Mouse (Mus musculus) liver, adult 2 months (tissue): ENCODE measurements around the gene Klhl26. TPM values are rescaled to one million over a fixed set of nuclear protein-coding genes. Genes with fewer than 3 reads are reported as not detected.

Experiments
- DNase-seq: peaks from one replicate; pipeline ENCODE4 v3.0.0-alpha.2; 2011; ENCODE audit warnings: low read depth, low spot score; ENCODE audit errors: extremely low read depth
- H3K27ac ChIP-seq: fragments of 200-500 bp; replicated peaks from 2 replicates; pipeline ENCODE4 v1.5.1; 2012; ENCODE audit warnings: low read depth, mild to moderate bottlenecking, control low read depth, inconsistent platforms, low read length; ENCODE audit not compliant: insufficient read depth
- H3K27me3 ChIP-seq: fragments of 200-500 bp; 2 replicates; pipeline ENCODE4 v1.6.1; 2012; ENCODE audit warnings: mild to moderate bottlenecking, moderate library complexity, low read length, inconsistent platforms; ENCODE audit not compliant: control insufficient read depth, insufficient read depth
- H3K36me3 ChIP-seq: fragments of 200-500 bp; 2 replicates; pipeline ENCODE4 v1.6.1; 2012; ENCODE audit warnings: low read length, inconsistent platforms; ENCODE audit not compliant: control insufficient read depth, insufficient read depth
- H3K4me1 ChIP-seq: fragments of 200-500 bp; 2 replicates; pipeline ENCODE4 v1.6.1; 2011; ENCODE audit warnings: low read length; ENCODE audit not compliant: control insufficient read depth, insufficient read depth
- H3K4me3 ChIP-seq: fragments of 200-500 bp; 2 replicates; pipeline ENCODE4 v1.5.1; 2011; ENCODE audit warnings: low read depth, mild to moderate bottlenecking, control low read depth, low read length, moderate library complexity; ENCODE audit not compliant: insufficient read depth
- H3K79me2 ChIP-seq: fragments of 200-500 bp; 2 replicates; pipeline ENCODE4 v1.6.1; 2012; ENCODE audit warnings: inconsistent platforms, mild to moderate bottlenecking, low read length, moderate library complexity; ENCODE audit not compliant: control insufficient read depth, insufficient read depth
- H3K9ac ChIP-seq: fragments of 200-500 bp; 2 replicates; pipeline ENCODE4 v1.6.1; 2012; ENCODE audit warnings: low read depth, mild to moderate bottlenecking, control low read depth, inconsistent platforms, low read length
- CTCF ChIP-seq: fragments of 200-500 bp; IDR thresholded peaks from 2 replicates; pipeline ENCODE4 v1.5.1; 2011; ENCODE audit warnings: low read depth, low read length, control low read depth
- POLR2A ChIP-seq: fragments of 200-500 bp; IDR thresholded peaks from 2 replicates; pipeline ENCODE4 v1.6.1; 2011; ENCODE audit warnings: low read length, control low read depth; ENCODE audit not compliant: insufficient read depth; ENCODE audit errors: extremely low read depth
- WGBS: fragments of 180-500 bp; shearing (Covaris S2); methylation state at CpG from one replicate; pipeline ENCODE4 v1.1.7; 2018; 5-methylcytosine and 5-hydroxymethylcytosine counted together
- polyA plus RNA-seq: library from polyadenylated mRNA; depleted of rRNA; stranded (reverse); fragments of >200 nt; gene quantifications from 2 replicates; pipeline ENCODE4 v1.2.3, GENCODE M21; 2012
- total RNA-seq: library from RNA; depleted of rRNA; stranded (reverse); fragments of >200 nt; gene quantifications from 2 replicates; pipeline ENCODE4 v1.2.3, GENCODE M21; 2014

The Klhl26 gene
- total and polyA plus RNA-seq, 2 experiments = 4.5 to 13.7 TPM

GRCm38 (mm10) chr8:70460199-70460598, 16.6 kb downstream of the Klhl26 start:
- DNase-seq = no peak
- no peaks in the 10 kb centered on the region for H3K79me2 ChIP-seq
- no peaks in the 10 kb centered on the region for H3K4me1 ChIP-seq
- no peaks in the 10 kb centered on the region for H3K27me3 ChIP-seq
- no peak overlapping the region for H3K27ac ChIP-seq
- no peaks in the 10 kb centered on the region for H3K36me3 ChIP-seq
- no peak overlapping the region for H3K9ac ChIP-seq
- H3K4me3 ChIP-seq = no peak overlapping the region
- TF ChIP-seq CTCF = no peak
- TF ChIP-seq POLR2A = no peak
- 95% methylated on average over 5 of the region's 5 CpGs for WGBS

DNA sequence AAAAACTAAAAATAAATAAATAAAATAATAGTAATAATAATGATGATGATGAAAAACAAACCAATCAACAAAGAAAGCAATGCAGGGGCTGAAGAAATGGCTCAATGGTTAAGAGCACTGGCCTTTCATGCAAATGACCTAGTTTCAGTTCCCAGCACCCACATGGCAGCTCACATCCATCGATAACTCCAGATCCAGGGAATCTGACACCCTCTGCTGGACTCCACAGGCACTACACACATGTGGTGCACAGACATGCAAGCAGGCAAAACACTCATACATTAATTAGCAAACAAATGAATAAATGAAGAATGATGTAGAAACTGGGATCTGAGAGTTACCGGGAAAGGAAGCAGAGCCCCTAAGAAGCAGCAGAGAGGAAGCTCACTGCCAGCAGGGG, 17.1 kb downstream of the Klhl26 start:
- no peaks in the 10 kb centered on the region for H3K36me3 ChIP-seq
- H3K27ac ChIP-seq = no peak overlapping the region
- no peaks in the 10 kb centered on the region for H3K27me3 ChIP-seq
- no peak for DNase-seq
- H3K9ac ChIP-seq = no peak overlapping the region
- no peak overlapping the region for H3K4me3 ChIP-seq
- H3K79me2 ChIP-seq = no peaks in the 10 kb centered on the region
- no peak for TF ChIP-seq POLR2A
- no peak; the same call in 1 of the 2 replicates for TF ChIP-seq CTCF
- H3K4me1 ChIP-seq = no peaks in the 10 kb centered on the region
- 98% methylated on average over 2 of the region's 2 CpGs for WGBS

DNA sequence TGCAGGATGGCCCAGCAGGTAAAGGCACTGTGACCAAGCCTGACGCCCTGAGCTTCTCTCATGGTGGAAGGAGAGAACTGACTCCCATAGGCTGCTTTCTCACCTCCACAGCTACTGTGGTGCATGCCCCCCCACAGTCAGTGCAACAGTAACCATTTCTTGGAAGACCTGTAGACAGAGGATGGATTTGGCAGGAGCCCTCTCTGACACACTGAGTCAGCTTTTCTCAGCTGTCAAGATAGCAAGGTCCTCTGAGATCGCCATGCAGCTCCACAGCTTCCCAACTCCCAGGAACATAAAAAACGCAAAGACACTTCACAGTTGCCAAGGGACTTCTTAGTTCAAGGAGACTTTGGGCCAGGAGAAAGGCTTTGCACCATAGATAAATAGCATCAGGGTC, 18.3 kb downstream of the Klhl26 start:
- no peaks in the 10 kb centered on the region for H3K79me2 ChIP-seq
- DNase-seq = no peak
- H3K4me3 ChIP-seq = no peak overlapping the region
- 79% methylated on average over 3 of the region's 3 CpGs for WGBS
- no peaks in the 10 kb centered on the region for H3K27me3 ChIP-seq
- H3K36me3 ChIP-seq = no peaks in the 10 kb centered on the region
- no peaks in the 10 kb centered on the region for H3K4me1 ChIP-seq
- H3K27ac ChIP-seq = no peak overlapping the region
- no peak overlapping the region for H3K9ac ChIP-seq
- TF ChIP-seq POLR2A (no peak), CTCF (no peak)

DNA sequence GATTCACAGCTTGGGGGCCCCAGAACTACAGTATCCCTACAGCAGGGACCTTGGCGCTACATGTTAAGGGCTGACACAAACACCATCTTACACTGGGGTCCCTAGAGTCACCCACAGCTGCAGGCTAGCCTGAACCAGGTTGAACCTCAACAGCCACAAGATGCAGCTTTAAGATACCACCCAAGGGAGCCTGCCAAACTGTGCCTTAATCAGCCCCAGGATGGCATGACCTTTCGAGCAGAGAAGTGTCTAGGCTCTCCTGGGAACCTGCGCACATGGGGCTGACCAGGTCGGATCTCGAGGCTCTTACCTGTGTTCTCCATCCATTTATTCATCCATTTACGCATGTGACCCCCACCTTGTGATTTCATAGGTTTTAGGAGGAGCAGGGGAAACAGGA, 18.9 kb downstream of the Klhl26 start:
- Histone ChIP-seq H3K27me3 (no peaks in the 10 kb centered on the region), H3K27ac (no peak overlapping the region), H3K4me3 (no peak overlapping the region), H3K36me3 (no peaks in the 10 kb centered on the region), H3K9ac (no peak overlapping the region), H3K79me2 (no peaks in the 10 kb centered on the region), H3K4me1 (no peaks in the 10 kb centered on the region)
- no peak for TF ChIP-seq CTCF
- no peak for TF ChIP-seq POLR2A
- WGBS = 92% methylated on average over 6 of the region's 6 CpGs
- DNase-seq = no peak

DNA sequence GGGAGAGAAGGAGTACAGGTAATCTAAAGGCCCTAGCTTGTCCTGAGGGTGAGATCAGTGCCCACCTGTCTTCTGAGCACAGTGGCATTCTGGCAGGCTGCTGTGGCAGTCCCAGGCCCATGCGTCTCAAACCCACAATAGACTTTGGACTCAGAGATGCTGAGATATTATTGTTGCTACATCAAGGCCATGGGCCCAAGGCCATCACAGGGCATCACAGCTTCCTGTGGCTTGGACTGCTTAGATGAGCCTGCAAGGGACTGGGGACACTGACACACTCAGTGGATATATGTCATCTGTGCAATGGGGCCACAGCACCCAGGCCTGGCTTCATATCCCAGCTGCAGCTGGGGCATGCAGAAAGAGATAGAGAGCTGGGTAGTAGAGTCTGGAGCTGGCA, 19.8 kb downstream of the Klhl26 start:
- 19% methylated on average over 1 of the region's 1 CpGs for WGBS
- H3K27ac ChIP-seq = no peak overlapping the region
- H3K36me3 ChIP-seq = no peaks in the 10 kb centered on the region
- H3K4me1 ChIP-seq = no peaks in the 10 kb centered on the region
- TF ChIP-seq CTCF (no peak), POLR2A (no peak)
- H3K27me3 ChIP-seq = no peaks in the 10 kb centered on the region
- H3K9ac ChIP-seq = no peak overlapping the region
- H3K4me3 ChIP-seq = no peak overlapping the region
- DNase-seq = no peak
- no peaks in the 10 kb centered on the region for H3K79me2 ChIP-seq

DNA sequence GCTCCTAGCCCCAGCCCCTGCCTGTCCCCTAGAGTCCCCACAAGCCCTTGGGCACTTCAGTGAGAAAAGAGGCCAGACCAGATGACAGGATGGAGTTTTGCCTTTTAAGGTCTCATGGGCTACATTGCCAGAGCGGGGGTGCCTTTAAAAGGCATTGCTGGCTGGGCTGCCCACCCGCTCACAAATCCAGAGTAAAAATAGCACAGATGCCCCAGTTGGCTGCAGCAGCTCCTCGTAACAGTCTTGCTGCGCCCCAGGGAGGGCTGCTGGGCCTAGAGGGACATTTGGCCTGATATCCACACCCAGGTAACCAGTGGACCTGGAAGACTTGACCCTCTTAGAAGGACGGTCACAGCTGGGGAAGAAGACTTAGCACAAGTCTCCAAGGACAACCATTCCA, 22.9 kb downstream of the Klhl26 start:
- no peaks in the 10 kb centered on the region for H3K4me1 ChIP-seq
- 94% methylated on average over 5 of the region's 5 CpGs for whole genome bisulfite sequencing
- H3K27ac ChIP-seq = no peak overlapping the region
- H3K4me3 ChIP-seq = no peak overlapping the region
- no peaks in the 10 kb centered on the region for H3K27me3 ChIP-seq
- H3K9ac ChIP-seq = no peak overlapping the region
- no peaks in the 10 kb centered on the region for H3K79me2 ChIP-seq
- no peak for TF ChIP-seq CTCF
- no peak for TF ChIP-seq POLR2A
- no peaks in the 10 kb centered on the region for H3K36me3 ChIP-seq
- DNase-seq = no peak
